Mouse (Mus musculus): ENCODE measurements around the gene Musk. TPM values are rescaled to one million over a fixed set of nuclear protein-coding genes. Genes with fewer than 3 reads are reported as not detected.
"Not testable (repeated sequence)": the region's sequence is repeated elsewhere in the genome, so short reads cannot be mapped to it uniquely, and the experiment has no call there.

Gene Musk
- polyA plus RNA-seq (2015; fragmentation: Nextera tagmentation; extraction: Ambion mirVana) = 0.74 and 0.75 TPM in 2 replicates

- 62% methylated on average over 11 of the region's 11 CpGs for WGBS
- no peak for DNase-seq (ENCODE audit: low spot score)
- Histone ChIP-seq H3K36me3 (ENCODE audit: control insufficient read depth, insufficient read depth, low read length) (no peaks in the 10 kb centered on the region), H3K9ac (ENCODE audit: low read length) (no peak within 1 kb of the TSS), H3K27ac (replicated peaks) (0 out of 2 replicates have a peak within 1 kb of the TSS, but pooled peaks have one; percentile 36), H3K4me3 (ENCODE audit: low read depth, low read length) (peak within 1 kb of the TSS; percentile 8; the same call in 1 of the 2 replicates), H3K9me3 (ENCODE audit: control insufficient read depth, low read length) (no peaks in the 10 kb centered on the region), H3K27me3 (ENCODE audit: control insufficient read depth, insufficient read depth, low read length) (no peaks in the 10 kb centered on the region), H3K4me1 (replicated peaks; ENCODE audit: control insufficient read depth, insufficient read depth) (no peaks in the 10 kb centered on the region), H3K4me2 (replicated peaks; ENCODE audit: low read depth) (peak within 1 kb of the TSS; percentile 32)
- no peak for ATAC-seq (ENCODE audit: low FRiP score, low TSS enrichment)
- TF ChIP-seq CTCF (IDR thresholded peaks at IDR 0.05; ENCODE audit: low read depth) (no peak), EP300 (optimal IDR thresholded peaks at IDR 0.05) (no peak)
Observed at GRCm38 (mm10) chr4:58285687-58286086, at the start of gene Musk. Musk (plus strand) TSS chr4:58285960.

GRCm38 (mm10) chr4:58240416-58240815, 45.3 kb upstream of the Musk start:
- 66% methylated on average over 7 of the region's 7 CpGs for WGBS
- no peak for TF ChIP-seq CTCF (IDR thresholded peaks at IDR 0.05; ENCODE audit: low read depth)
- no peak for TF ChIP-seq EP300 (optimal IDR thresholded peaks at IDR 0.05)
- ATAC-seq (ENCODE audit: low FRiP score, low TSS enrichment) = no peak
- no peak overlapping the region for H3K4me2 ChIP-seq (replicated peaks; ENCODE audit: low read depth)
- H3K9me3 ChIP-seq (ENCODE audit: control insufficient read depth, low read length) = no peaks in the 10 kb centered on the region
- no peak overlapping the region for H3K4me3 ChIP-seq (ENCODE audit: low read depth, low read length)
- no peak overlapping the region for H3K27ac ChIP-seq (replicated peaks)
- H3K9ac ChIP-seq (ENCODE audit: low read length) = no peak overlapping the region
- DNase-seq (ENCODE audit: low spot score) = no peak
- no peaks in the 10 kb centered on the region for H3K27me3 ChIP-seq (ENCODE audit: control insufficient read depth, insufficient read depth, low read length)
- no peaks in the 10 kb centered on the region for H3K36me3 ChIP-seq (ENCODE audit: control insufficient read depth, insufficient read depth, low read length)
- no peaks in the 10 kb centered on the region for H3K4me1 ChIP-seq (replicated peaks; ENCODE audit: control insufficient read depth, insufficient read depth)

- Histone ChIP-seq H3K9me3 (ENCODE audit: control insufficient read depth, low read length) (no peaks in the 10 kb centered on the region), H3K36me3 (ENCODE audit: control insufficient read depth, insufficient read depth, low read length) (no peaks in the 10 kb centered on the region), H3K9ac (ENCODE audit: low read length) (no peak overlapping the region), H3K27me3 (ENCODE audit: control insufficient read depth, insufficient read depth, low read length) (no peaks in the 10 kb centered on the region), H3K4me1 (replicated peaks; ENCODE audit: control insufficient read depth, insufficient read depth) (no peaks in the 10 kb centered on the region), H3K27ac (replicated peaks) (no peak overlapping the region; the same call in 1 of the 2 replicates), H3K4me3 (ENCODE audit: low read depth, low read length) (no peak overlapping the region), H3K4me2 (replicated peaks; ENCODE audit: low read depth) (no peak overlapping the region)
- TF ChIP-seq EP300 (optimal IDR thresholded peaks at IDR 0.05) (no peak), CTCF (IDR thresholded peaks at IDR 0.05; ENCODE audit: low read depth) (no peak)
- 29% methylated on average over 1 of the region's 1 CpGs for WGBS
- DNase-seq (ENCODE audit: low spot score) (no peak), ATAC-seq (ENCODE audit: low FRiP score, low TSS enrichment) (no peak; the same call in 1 of the 2 replicates)
Observed at GRCm38 (mm10) chr4:58245544-58245943, 40.2 kb upstream of the Musk start.

GRCm38 (mm10) chr4:58252381-58252780, 33.4 kb upstream of the Musk start:
- no peak overlapping the region for H3K4me3 ChIP-seq (ENCODE audit: low read depth, low read length)
- DNase-seq (ENCODE audit: low spot score) (no peak), ATAC-seq (ENCODE audit: low FRiP score, low TSS enrichment) (no peak)
- H3K9me3 ChIP-seq (ENCODE audit: control insufficient read depth, low read length) = no peaks in the 10 kb centered on the region
- 85% methylated on average over 3 of the region's 3 CpGs for WGBS
- H3K36me3 ChIP-seq (ENCODE audit: control insufficient read depth, insufficient read depth, low read length) = no peaks in the 10 kb centered on the region
- no peaks in the 10 kb centered on the region for H3K27me3 ChIP-seq (ENCODE audit: control insufficient read depth, insufficient read depth, low read length)
- H3K9ac ChIP-seq (ENCODE audit: low read length) = no peak overlapping the region
- no peak overlapping the region for H3K27ac ChIP-seq (replicated peaks)
- TF ChIP-seq CTCF (IDR thresholded peaks at IDR 0.05; ENCODE audit: low read depth) = peak; percentile 47
- no peak for TF ChIP-seq EP300 (optimal IDR thresholded peaks at IDR 0.05)
- H3K4me2 ChIP-seq (replicated peaks; ENCODE audit: low read depth) = no peak overlapping the region
- H3K4me1 ChIP-seq (replicated peaks; ENCODE audit: control insufficient read depth, insufficient read depth) = no peaks in the 10 kb centered on the region

- TF ChIP-seq EP300 (optimal IDR thresholded peaks at IDR 0.05) = no peak
- TF ChIP-seq CTCF (IDR thresholded peaks at IDR 0.05; ENCODE audit: low read depth) = peak; percentile 88
- peak; percentile 29 for DNase-seq (ENCODE audit: low spot score)
Observed at GRCm38 (mm10) chr4:58253410-58253809, 32.4 kb upstream of the Musk start.

GRCm38 (mm10) chr4:58260767-58261166, 25.0 kb upstream of the Musk start:
- H3K9me3 ChIP-seq (ENCODE audit: control insufficient read depth, low read length); H3K27ac ChIP-seq (replicated peaks); ATAC-seq (ENCODE audit: low FRiP score, low TSS enrichment); H3K27me3 ChIP-seq (ENCODE audit: control insufficient read depth, insufficient read depth, low read length); H3K9ac ChIP-seq (ENCODE audit: low read length); H3K4me3 ChIP-seq (ENCODE audit: low read depth, low read length); H3K36me3 ChIP-seq (ENCODE audit: control insufficient read depth, insufficient read depth, low read length); H3K4me1 ChIP-seq (replicated peaks; ENCODE audit: control insufficient read depth, insufficient read depth); H3K4me2 ChIP-seq (replicated peaks; ENCODE audit: low read depth); DNase-seq (ENCODE audit: low spot score): not testable (repeated sequence)
- 93% methylated on average over 21 of the region's 21 CpGs for WGBS

More at GRCm38 (mm10) chr4:58253410-58253809, 32.4 kb upstream of the Musk start:
- Histone ChIP-seq H3K27ac (replicated peaks) (no peak overlapping the region), H3K4me3 (ENCODE audit: low read depth, low read length) (no peak overlapping the region), H3K9me3 (ENCODE audit: control insufficient read depth, low read length) (no peaks in the 10 kb centered on the region), H3K9ac (ENCODE audit: low read length) (no peak overlapping the region), H3K27me3 (ENCODE audit: control insufficient read depth, insufficient read depth, low read length) (no peaks in the 10 kb centered on the region), H3K36me3 (ENCODE audit: control insufficient read depth, insufficient read depth, low read length) (no peaks in the 10 kb centered on the region), H3K4me2 (replicated peaks; ENCODE audit: low read depth) (no peak overlapping the region), H3K4me1 (replicated peaks; ENCODE audit: control insufficient read depth, insufficient read depth) (no peaks in the 10 kb centered on the region)
- no peak for ATAC-seq (ENCODE audit: low FRiP score, low TSS enrichment)
- 26% methylated on average over 5 of the region's 5 CpGs for WGBS
